Mouse (Mus musculus) MEL (cell line): ENCODE results near the gene Grb2. TPM values are rescaled to one million over a fixed set of nuclear protein-coding genes. Genes with fewer than 3 reads are reported as not detected.

ENCODE experiments used
- DNase-seq: peaks from one replicate; pipeline ENCODE4 v3.0.0; 2011; ENCODE audit warnings: low read depth, low spot score
- H3K27ac ChIP-seq: 2 replicates; pipeline ENCODE4 v1.5.1; 2012; ENCODE audit warnings: low read depth, mild to moderate bottlenecking, control low read depth, low read length, moderate library complexity; ENCODE audit not compliant: control insufficient read depth
- H3K27me3 ChIP-seq, 2 experiments: fragments of 150-350 bp in 1 of 2; sonication (generic) in 1 of 2; 2 replicates each; pipeline ENCODE4 v1.6.1; 2012; ENCODE audit warnings: low read length in 2 of 2, mild to moderate bottlenecking in 2 of 2, improper control_type of control experiment in 1 of 2, moderate library complexity in 1 of 2; ENCODE audit not compliant: insufficient read depth in 2 of 2, control insufficient read depth in 1 of 2
- H3K36me3 ChIP-seq, 2 experiments: 2 replicates each; pipeline ENCODE4 v1.6.1; 2012 to 2014; ENCODE audit warnings: low read length in 2 of 2, improper control_type of control experiment in 1 of 2, inconsistent platforms in 1 of 2, mild to moderate bottlenecking in 1 of 2; ENCODE audit not compliant: insufficient read depth in 2 of 2, control insufficient read depth in 1 of 2
- H3K4me1 ChIP-seq, 2 experiments: fragments of 150-350 bp in 1 of 2; sonication (generic) in 1 of 2; 2 replicates each; pipeline ENCODE4 v1.6.1; 2012; ENCODE audit warnings: low read length in 2 of 2, improper control_type of control experiment in 1 of 2, mild to moderate bottlenecking in 1 of 2; ENCODE audit not compliant: insufficient read depth in 2 of 2, control insufficient read depth in 1 of 2
- H3K4me3 ChIP-seq, 2 experiments: fragments of 150-350 bp in 1 of 2; sonication (generic) in 1 of 2; 2 replicates each; pipeline ENCODE4 v1.5.1; 2012; ENCODE audit warnings: low read depth in 2 of 2, low read length in 2 of 2, mild to moderate bottlenecking in 2 of 2, moderate library complexity in 2 of 2, control low read depth in 1 of 2, improper control_type of control experiment in 1 of 2; ENCODE audit not compliant: control insufficient read depth in 1 of 2, insufficient read depth in 1 of 2
- H3K79me2 ChIP-seq: 2 replicates; pipeline ENCODE4 v1.6.1; 2012; ENCODE audit warnings: mild to moderate bottlenecking, low read length, moderate library complexity; ENCODE audit not compliant: control insufficient read depth, poor library complexity, insufficient read depth
- H3K9ac ChIP-seq: 2 replicates; pipeline ENCODE4 v1.6.1; 2012; ENCODE audit warnings: low read depth, mild to moderate bottlenecking, control low read depth, low read length, moderate library complexity; ENCODE audit not compliant: control insufficient read depth, poor library complexity, severe bottlenecking
- H3K9me3 ChIP-seq: fragments of 150-350 bp; sonication (generic); replicated peaks from 2 replicates; pipeline ENCODE4 v1.6.1; 2012; ENCODE audit warnings: mild to moderate bottlenecking, low read length, improper control_type of control experiment, moderate library complexity; ENCODE audit not compliant: insufficient read depth
- BHLHE40 ChIP-seq: IDR thresholded peaks from 2 replicates; pipeline ENCODE4 v1.6.1; 2012; ENCODE audit warnings: low read depth, mild to moderate bottlenecking, inconsistent platforms, low read length, improper control_type of control experiment, borderline replicate concordance
- GABPA ChIP-seq: IDR thresholded peaks from 2 replicates; pipeline ENCODE4 v1.6.1; 2012; ENCODE audit warnings: low read depth, mild to moderate bottlenecking, inconsistent platforms, low read length, improper control_type of control experiment, moderate library complexity
- GATA1 ChIP-seq: IDR thresholded peaks from 2 replicates; pipeline ENCODE4 v1.6.1; 2011; ENCODE audit warnings: low read depth, low read length, improper control_type of control experiment
- MAFK ChIP-seq: IDR thresholded peaks from 2 replicates; pipeline ENCODE4 v1.6.1; 2011; ENCODE audit warnings: low read depth, mild to moderate bottlenecking, low read length, improper control_type of control experiment, borderline replicate concordance
- MAZ ChIP-seq: IDR thresholded peaks from 2 replicates; pipeline ENCODE4 v1.6.1; 2012; ENCODE audit warnings: low read depth, mild to moderate bottlenecking, inconsistent platforms, low read length, improper control_type of control experiment
- MXI1 ChIP-seq: IDR thresholded peaks from 2 replicates; pipeline ENCODE4 v1.6.1; 2011; ENCODE audit warnings: mild to moderate bottlenecking, low read depth, low read length, improper control_type of control experiment
- NRF1 ChIP-seq: IDR thresholded peaks from 2 replicates; pipeline ENCODE4 v1.6.1; 2014; ENCODE audit warnings: low read depth, mild to moderate bottlenecking, inconsistent platforms, low read length, improper control_type of control experiment, moderate library complexity; ENCODE audit not compliant: poor library complexity, insufficient read depth, severe bottlenecking
- POLR2A ChIP-seq, 2 experiments: IDR thresholded peaks; 2 replicates each; pipeline ENCODE4 v1.6.1; 2011 to 2012; ENCODE audit warnings: low read length in 2 of 2, mild to moderate bottlenecking in 2 of 2, control low read depth in 1 of 2, improper control_type of control experiment in 1 of 2, low read depth in 1 of 2, moderate library complexity in 1 of 2; ENCODE audit not compliant: control insufficient read depth in 1 of 2, insufficient read depth in 1 of 2, poor library complexity in 1 of 2
- POLR2AphosphoS2 ChIP-seq: IDR thresholded peaks from 2 replicates; pipeline ENCODE4 v1.6.1; 2011; ENCODE audit warnings: low read length, improper control_type of control experiment
- UBTF ChIP-seq: IDR thresholded peaks from 2 replicates; pipeline ENCODE4 v1.6.1; 2012; ENCODE audit warnings: low read depth, mild to moderate bottlenecking, inconsistent platforms, low read length, improper control_type of control experiment, moderate library complexity, borderline replicate concordance; ENCODE audit not compliant: insufficient read depth
- USF2 ChIP-seq, 2 experiments: IDR thresholded peaks; 2 replicates each; pipeline ENCODE4 v1.6.1; 2011 to 2012; ENCODE audit warnings: improper control_type of control experiment in 2 of 2, low read length in 2 of 2, borderline replicate concordance in 1 of 2, inconsistent platforms in 1 of 2, low read depth in 1 of 2, mild to moderate bottlenecking in 1 of 2; ENCODE audit not compliant: insufficient read depth in 1 of 2
- ZKSCAN1 ChIP-seq: IDR thresholded peaks from 2 replicates; pipeline ENCODE4 v1.6.1; 2012; ENCODE audit warnings: low read depth, mild to moderate bottlenecking, inconsistent platforms, low read length, improper control_type of control experiment, moderate library complexity
- ZNF384 ChIP-seq: IDR thresholded peaks from 2 replicates; pipeline ENCODE4 v1.6.1; 2012; ENCODE audit warnings: low read depth, mild to moderate bottlenecking, inconsistent platforms, low read length, improper control_type of control experiment
- polyA plus RNA-seq, 2 experiments: library from polyadenylated mRNA; stranded (reverse) in 1 of 2; unstranded in 1 of 2; fragments of >175 nt in 1 of 2; fragments of >200 nt in 1 of 2; gene quantifications; 2 replicates each; pipeline versions ENCODE4 v1.2.1 to v1.2.4; 2012; ENCODE audit warnings: low replicate concordance in 2 of 2, low read depth in 1 of 2; ENCODE audit not compliant: insufficient read length in 2 of 2, insufficient read depth in 1 of 2, missing spikeins in 1 of 2
- total RNA-seq: library from RNA; depleted of rRNA; stranded (reverse); fragments of 300-350 nt; gene quantifications from 2 replicates; pipeline ENCODE4 v1.2.3, GENCODE M21; 2012

The Grb2 gene
- total and polyA plus RNA-seq, 3 experiments, result 75.3 to 261 TPM; not detected in 1

DNA sequence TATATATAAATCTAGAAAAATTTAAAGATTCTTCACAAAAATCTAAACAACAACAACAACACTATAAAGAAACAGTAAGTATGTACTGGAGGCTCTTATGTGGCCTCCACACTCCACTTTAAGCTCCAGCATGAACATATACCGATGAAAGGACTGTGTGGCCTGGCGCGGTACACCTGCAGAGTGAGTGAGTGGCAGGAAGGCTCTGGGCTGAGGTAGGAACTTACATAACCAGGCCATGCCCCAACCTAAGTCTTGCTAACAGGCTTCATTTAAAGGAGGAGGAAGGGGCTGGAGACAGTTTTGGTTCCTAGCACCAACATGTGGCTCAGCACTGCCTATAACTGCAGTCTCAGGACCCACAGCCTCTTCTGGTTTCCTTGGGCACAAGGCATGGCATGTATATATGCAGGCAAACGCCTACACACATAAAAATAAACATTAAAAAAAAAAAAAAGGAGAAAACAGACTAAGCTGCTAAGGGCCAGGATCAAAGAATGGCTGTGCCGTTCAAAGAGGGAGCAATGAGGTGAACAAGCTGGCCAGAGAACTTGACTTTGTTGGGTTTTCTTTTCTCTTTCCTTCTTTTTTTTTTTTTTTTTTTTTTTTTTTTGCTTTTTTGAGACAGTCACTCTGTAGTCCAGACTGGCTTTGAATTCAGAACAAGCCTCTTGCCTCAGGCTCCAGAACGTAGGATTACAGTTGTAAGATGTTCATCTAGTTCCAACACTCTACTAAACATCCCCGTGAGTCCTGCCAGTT is 36.0 kb downstream of the Grb2 start:
- Histone ChIP-seq H3K27me3 (no peaks in the 10 kb centered on the region), H3K9ac (no peak overlapping the region), H3K9me3 (no peaks in the 10 kb centered on the region), H3K4me3 (no peak overlapping the region), H3K79me2 (peaks cover 93% of the 10 kb centered on the region), H3K4me1 (peaks cover 16 to 31% of the 10 kb centered on the region in 2 experiments), H3K27ac (no peak overlapping the region), H3K36me3 (peaks cover 27 to 39% of the 10 kb centered on the region in 2 experiments)
- DNase-seq, result no peak
- peak; percentile 67 for TF ChIP-seq ZNF384
- TF ChIP-seq GATA1, result no peak

GRCm38 (mm10) chr11:115670451-115671050 is 37.8 kb downstream of the Grb2 start:
- no peak overlapping the region for H3K27ac ChIP-seq
- no peak overlapping the region for H3K9ac ChIP-seq
- no peak overlapping the region for H3K4me3 ChIP-seq
- H3K9me3 ChIP-seq, result no peaks in the 10 kb centered on the region
- no peaks in the 10 kb centered on the region for H3K27me3 ChIP-seq
- H3K79me2 ChIP-seq, result peaks cover 91% of the 10 kb centered on the region
- peaks cover 24 to 26% of the 10 kb centered on the region in 2 experiments for H3K36me3 ChIP-seq
- no peak for DNase-seq
- H3K4me1 ChIP-seq, result peaks cover 16% of the 10 kb centered on the region in 2 experiments
- TF ChIP-seq POLR2A (IDR thresholded peaks at IDR 0.05; ENCODE audit: control insufficient read depth in 1 of 2, insufficient read depth in 1 of 2, low read depth in 1 of 2, low read length in 2 of 2, poor library complexity in 1 of 2) (no peak), MXI1 (no peak), MAZ (no peak), POLR2AphosphoS2 (no peak), GABPA (no peak), UBTF (no peak), MAFK (no peak)

- no peak for TF ChIP-seq BHLHE40
- no peak for TF ChIP-seq USF2 (IDR thresholded peaks at IDR 0.05; ENCODE audit: borderline replicate concordance in 1 of 2, insufficient read depth in 1 of 2, low read depth in 1 of 2, low read length in 2 of 2)
- peak; percentile 52; the same call in 1 of the 2 replicates for TF ChIP-seq ZNF384
- no peak for TF ChIP-seq ZKSCAN1
- no peak for TF ChIP-seq NRF1
- peaks cover 8 to 20% of the 10 kb centered on the region in 2 experiments for H3K4me1 ChIP-seq
- no peak overlapping the region for H3K9ac ChIP-seq
- H3K4me3 ChIP-seq, result no peak overlapping the region
- H3K9me3 ChIP-seq, result no peaks in the 10 kb centered on the region
- H3K27ac ChIP-seq, result no peak overlapping the region
- no peaks in the 10 kb centered on the region for H3K27me3 ChIP-seq
- H3K79me2 ChIP-seq, result peaks cover 87% of the 10 kb centered on the region
- peaks cover 24 to 35% of the 10 kb centered on the region in 2 experiments for H3K36me3 ChIP-seq
- no peak for DNase-seq
These were observed 44.6 kb downstream of the Grb2 start for GRCm38 (mm10) chr11:115663676-115664335.
